Mouse (Mus musculus) liver, adult 2 months (tissue): ENCODE results near the gene Cdkl3. TPM values are rescaled to one million over a fixed set of nuclear protein-coding genes. Genes with fewer than 3 reads are reported as not detected.

Source experiments
- DNase-seq: peaks from one replicate; pipeline ENCODE4 v3.0.0-alpha.2; 2011; ENCODE audit warnings: low read depth, low spot score; ENCODE audit errors: extremely low read depth
- H3K27ac ChIP-seq: fragments of 200-500 bp; replicated peaks from 2 replicates; pipeline ENCODE4 v1.5.1; 2012; ENCODE audit warnings: low read depth, mild to moderate bottlenecking, control low read depth, inconsistent platforms, low read length; ENCODE audit not compliant: insufficient read depth
- H3K27me3 ChIP-seq: fragments of 200-500 bp; 2 replicates; pipeline ENCODE4 v1.6.1; 2012; ENCODE audit warnings: mild to moderate bottlenecking, moderate library complexity, low read length, inconsistent platforms; ENCODE audit not compliant: control insufficient read depth, insufficient read depth
- H3K36me3 ChIP-seq: fragments of 200-500 bp; 2 replicates; pipeline ENCODE4 v1.6.1; 2012; ENCODE audit warnings: low read length, inconsistent platforms; ENCODE audit not compliant: control insufficient read depth, insufficient read depth
- H3K4me1 ChIP-seq: fragments of 200-500 bp; 2 replicates; pipeline ENCODE4 v1.6.1; 2011; ENCODE audit warnings: low read length; ENCODE audit not compliant: control insufficient read depth, insufficient read depth
- H3K4me3 ChIP-seq: fragments of 200-500 bp; 2 replicates; pipeline ENCODE4 v1.5.1; 2011; ENCODE audit warnings: low read depth, mild to moderate bottlenecking, control low read depth, low read length, moderate library complexity; ENCODE audit not compliant: insufficient read depth
- H3K79me2 ChIP-seq: fragments of 200-500 bp; 2 replicates; pipeline ENCODE4 v1.6.1; 2012; ENCODE audit warnings: inconsistent platforms, mild to moderate bottlenecking, low read length, moderate library complexity; ENCODE audit not compliant: control insufficient read depth, insufficient read depth
- H3K9ac ChIP-seq: fragments of 200-500 bp; 2 replicates; pipeline ENCODE4 v1.6.1; 2012; ENCODE audit warnings: low read depth, mild to moderate bottlenecking, control low read depth, inconsistent platforms, low read length
- CTCF ChIP-seq: fragments of 200-500 bp; IDR thresholded peaks from 2 replicates; pipeline ENCODE4 v1.5.1; 2011; ENCODE audit warnings: low read depth, low read length, control low read depth
- POLR2A ChIP-seq: fragments of 200-500 bp; IDR thresholded peaks from 2 replicates; pipeline ENCODE4 v1.6.1; 2011; ENCODE audit warnings: low read length, control low read depth; ENCODE audit not compliant: insufficient read depth; ENCODE audit errors: extremely low read depth
- WGBS: fragments of 180-500 bp; shearing (Covaris S2); methylation state at CpG from one replicate; pipeline ENCODE4 v1.1.7; 2018; 5-methylcytosine and 5-hydroxymethylcytosine counted together
- polyA plus RNA-seq: library from polyadenylated mRNA; depleted of rRNA; stranded (reverse); fragments of >200 nt; gene quantifications from 2 replicates; pipeline ENCODE4 v1.2.3, GENCODE M21; 2012
- total RNA-seq: library from RNA; depleted of rRNA; stranded (reverse); fragments of >200 nt; gene quantifications from 2 replicates; pipeline ENCODE4 v1.2.3, GENCODE M21; 2014

Gene Cdkl3
- total and polyA plus RNA-seq, 2 experiments, result 0.05 to 1.7 TPM

- no peaks in the 10 kb centered on the region for H3K36me3 ChIP-seq
- H3K79me2 ChIP-seq, result peaks cover 23% of the 10 kb centered on the region
- H3K27ac ChIP-seq, result no peak overlapping the region
- H3K27me3 ChIP-seq, result no peaks in the 10 kb centered on the region
- no peak for DNase-seq
- peaks cover 24% of the 10 kb centered on the region for H3K4me1 ChIP-seq
- H3K9ac ChIP-seq, result no peak overlapping the region
- H3K4me3 ChIP-seq, result no peak overlapping the region
- TF ChIP-seq CTCF, result no peak
- TF ChIP-seq POLR2A, result no peak
- WGBS, result 80% methylated on average over 3 of the region's 3 CpGs
These were observed 93.0 kb downstream of the Cdkl3 start for GRCm38 (mm10) chr11:52097016-52097415.

- no peak for DNase-seq
- Histone ChIP-seq H3K4me3 (no peak overlapping the region), H3K9ac (no peak overlapping the region), H3K27ac (peak overlapping the region; percentile 72), H3K79me2 (peaks cover 24% of the 10 kb centered on the region), H3K4me1 (peaks cover 24% of the 10 kb centered on the region), H3K27me3 (no peaks in the 10 kb centered on the region), H3K36me3 (no peaks in the 10 kb centered on the region)
- WGBS, result 70% methylated on average over 2 of the region's 2 CpGs
- no peak for TF ChIP-seq CTCF
- TF ChIP-seq POLR2A, result no peak
These were observed 93.6 kb downstream of the Cdkl3 start for GRCm38 (mm10) chr11:52097596-52097995.

DNA sequence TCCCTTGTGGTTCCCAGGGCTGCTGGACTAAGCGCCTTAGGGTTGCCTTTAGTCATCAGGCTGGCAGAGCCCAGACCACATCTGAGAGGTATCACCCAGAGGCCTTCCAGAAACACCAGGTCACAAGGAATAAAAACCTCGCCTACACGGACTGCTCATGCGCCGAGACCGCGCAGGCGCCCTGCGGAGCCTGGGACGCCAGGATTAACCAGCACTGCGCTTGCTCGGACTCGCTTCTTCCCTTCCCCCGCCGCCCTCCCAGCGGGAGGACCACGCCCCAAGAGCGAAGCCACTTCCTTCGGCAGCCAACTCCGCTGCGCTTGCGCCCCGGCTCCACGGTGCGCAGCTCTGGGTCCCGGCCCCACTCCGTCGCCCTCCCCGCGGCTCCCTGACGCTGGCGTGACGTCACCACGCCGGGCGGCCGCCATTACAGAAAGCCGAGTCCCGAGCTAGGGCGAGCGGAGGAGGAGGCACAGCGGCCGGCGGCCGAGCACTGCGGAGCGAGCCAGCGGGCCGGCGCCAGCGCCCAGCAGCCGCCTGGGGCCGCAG lies 94.5 kb downstream of the Cdkl3 start, which contains the start of gene Ppp2ca:
Gene Ppp2ca, plus strand, starts transcription at position 284 of the 549 bp plus-strand sequence.
- peak within 1 kb of the TSS; percentile 99 for H3K9ac ChIP-seq
- H3K4me1 ChIP-seq, result peaks cover 27% of the 10 kb centered on the region
- TF ChIP-seq CTCF (no peak), POLR2A (peak; percentile 71; the same call in 1 of the 2 replicates)
- DNase-seq, result peak; percentile 92
- WGBS, result under 1% methylated on average over 53 of the region's 53 CpGs
- H3K4me3 ChIP-seq, result peak within 1 kb of the TSS; percentile 87
- H3K27me3 ChIP-seq, result no peaks in the 10 kb centered on the region
- H3K36me3 ChIP-seq, result no peaks in the 10 kb centered on the region
- peaks cover 29% of the 10 kb centered on the region for H3K79me2 ChIP-seq
- peak within 1 kb of the TSS; percentile 96 for H3K27ac ChIP-seq

GRCm38 (mm10) chr11:52099031-52099761 lies 95.2 kb downstream of the Cdkl3 start:
- Histone ChIP-seq H3K4me3 (peak overlapping the region; percentile 87), H3K9ac (peak overlapping the region; percentile 99), H3K27ac (peak overlapping the region; percentile 96), H3K27me3 (no peaks in the 10 kb centered on the region), H3K79me2 (peaks cover 30% of the 10 kb centered on the region), H3K4me1 (peaks cover 30% of the 10 kb centered on the region), H3K36me3 (no peaks in the 10 kb centered on the region)
- no peak for DNase-seq
- TF ChIP-seq POLR2A, result no peak
- WGBS, result under 1% methylated on average over 72 of the region's 72 CpGs

DNA sequence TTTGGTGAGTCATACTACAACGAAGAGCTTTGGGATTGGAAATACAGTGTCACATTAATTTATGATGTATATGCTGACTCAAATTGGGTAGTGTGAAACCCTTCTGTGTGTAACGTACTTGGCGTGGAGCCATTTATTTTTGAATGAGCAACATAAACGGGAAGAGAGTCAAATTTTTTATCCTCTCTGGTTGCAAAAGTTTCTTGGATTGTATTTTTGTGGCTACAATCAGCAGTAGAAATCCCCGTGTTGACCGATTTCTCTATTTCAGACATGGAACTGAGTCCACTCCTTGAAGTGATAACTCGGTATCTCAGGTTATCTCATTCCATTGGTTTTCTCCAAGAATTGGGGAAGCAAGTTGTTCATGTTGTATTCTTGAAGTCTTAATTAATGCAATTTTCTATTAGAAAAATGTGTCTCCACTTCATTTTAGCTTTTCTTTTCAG lies 95.8 kb downstream of the Cdkl3 start:
- Histone ChIP-seq H3K27ac (peak overlapping the region; percentile 96; the same call in 1 of the 2 replicates), H3K27me3 (no peaks in the 10 kb centered on the region), H3K9ac (no peak overlapping the region), H3K36me3 (no peaks in the 10 kb centered on the region), H3K4me3 (peak overlapping the region; percentile 87), H3K4me1 (peaks cover 32% of the 10 kb centered on the region), H3K79me2 (peaks cover 35% of the 10 kb centered on the region)
- TF ChIP-seq CTCF (no peak), POLR2A (no peak)
- under 1% methylated on average over 7 of the region's 7 CpGs for WGBS
- DNase-seq, result peak; percentile 52

DNA sequence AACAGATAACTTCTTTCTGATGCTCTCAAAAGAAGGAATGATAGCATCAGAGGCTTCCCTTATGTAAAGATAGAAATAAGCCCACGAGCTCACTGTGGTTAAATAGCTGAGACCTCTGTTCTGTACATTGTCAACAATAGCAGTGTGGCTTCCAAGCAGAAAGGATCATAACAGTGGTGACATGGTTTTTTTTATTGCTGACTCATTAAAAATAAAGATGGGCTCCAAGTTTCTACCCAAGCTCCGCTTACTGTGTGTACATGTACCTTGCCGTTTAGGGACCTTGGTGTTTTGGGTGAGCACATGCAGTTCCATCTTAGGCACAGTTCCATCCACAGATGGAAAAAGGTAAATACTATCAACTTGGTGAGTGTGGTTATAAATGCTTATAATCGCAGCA lies 99.0 kb downstream of the Cdkl3 start:
- Histone ChIP-seq H3K36me3 (no peaks in the 10 kb centered on the region), H3K9ac (no peak overlapping the region), H3K27ac (no peak overlapping the region), H3K4me3 (no peak overlapping the region), H3K79me2 (peaks cover 51% of the 10 kb centered on the region), H3K4me1 (peaks cover 36% of the 10 kb centered on the region), H3K27me3 (no peaks in the 10 kb centered on the region)
- no peak for DNase-seq
- WGBS, result 44% methylated on average over 4 of the region's 4 CpGs
- TF ChIP-seq CTCF (no peak), POLR2A (no peak)
